Mouse (Mus musculus) midbrain, embryonic 12.5 days (tissue): ENCODE measurements around the gene Orm1. TPM values are rescaled to one million over a fixed set of nuclear protein-coding genes. Genes with fewer than 3 reads are reported as not detected.

ENCODE experiments used
- ATAC-seq: fragments of 200-750 bp; cut with Nextera tagmentation; 2 replicates; pipeline ENCODE4 v1.8.0; 2017; ENCODE audit warnings: low read depth, moderate TSS enrichment, moderate library complexity; ENCODE audit not compliant: low FRiP score
- H3K27ac ChIP-seq: fragments of 300-500 bp; sonication (generic); replicated peaks from 2 replicates; pipeline ENCODE4 v1.5.1; 2016; ENCODE audit warnings: mild to moderate bottlenecking
- H3K27me3 ChIP-seq: fragments of 300-500 bp; sonication (generic); 2 replicates; pipeline ENCODE4 v1.6.1; 2016; ENCODE audit warnings: mild to moderate bottlenecking
- H3K36me3 ChIP-seq: fragments of 300-500 bp; sonication (generic); 2 replicates; pipeline ENCODE4 v1.6.1; 2016
- H3K4me1 ChIP-seq: fragments of 300-500 bp; sonication (generic); 2 replicates; pipeline ENCODE4 v1.6.1; 2016
- H3K4me2 ChIP-seq: fragments of 300-500 bp; sonication (generic); replicated peaks from 2 replicates; pipeline ENCODE4 v1.6.1; 2016; ENCODE audit warnings: mild to moderate bottlenecking, moderate library complexity
- H3K4me3 ChIP-seq: fragments of 300-500 bp; sonication (generic); 2 replicates; pipeline ENCODE4 v1.5.1; 2016; ENCODE audit warnings: mild to moderate bottlenecking
- H3K9ac ChIP-seq: fragments of 300-500 bp; sonication (generic); replicated peaks from 2 replicates; pipeline ENCODE4 v1.6.1; 2016; ENCODE audit warnings: mild to moderate bottlenecking, moderate library complexity
- H3K9me3 ChIP-seq: fragments of 300-500 bp; sonication (generic); 2 replicates; pipeline ENCODE4 v1.6.1; 2016; ENCODE audit warnings: mild to moderate bottlenecking
- WGBS: fragments of 180-500 bp; shearing (Covaris S2); methylation state at CpG from one replicate; pipeline ENCODE4 v1.1.7; 2016; 5-methylcytosine and 5-hydroxymethylcytosine counted together
- polyA plus RNA-seq: library from polyadenylated mRNA; unstranded; fragments of >200 nt; fragmentation: Nextera tagmentation; extraction: Ambion mirVana; gene quantifications from 2 replicates; pipeline ENCODE4 v1.2.1, GENCODE M21; 2016

The Orm1 gene
- polyA plus RNA-seq, 1 experiment from 2014 or later = not detected

DNA sequence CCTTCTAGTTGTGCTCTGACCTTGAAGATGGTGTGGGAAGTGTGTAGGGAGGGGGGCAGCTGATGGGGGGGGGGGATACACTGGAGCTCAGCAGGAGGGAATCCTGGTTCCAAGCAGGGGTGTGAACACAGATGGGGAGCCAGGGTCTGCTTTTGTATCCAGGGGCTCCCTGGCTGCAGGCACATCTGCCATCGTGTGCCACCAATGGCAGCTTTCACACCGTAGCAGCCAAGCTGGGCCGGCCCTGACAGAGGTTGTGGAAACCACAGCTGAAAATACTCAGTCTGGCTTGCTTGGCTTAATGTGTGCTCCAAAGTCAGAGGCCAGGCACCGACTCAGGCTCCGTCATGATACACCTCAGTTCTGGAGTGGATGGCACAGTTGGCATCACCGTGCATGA, 43.7 kb downstream of the Orm1 start:
- no peak for ATAC-seq
- peaks cover 44% of the 10 kb centered on the region for H3K4me1 ChIP-seq

DNA sequence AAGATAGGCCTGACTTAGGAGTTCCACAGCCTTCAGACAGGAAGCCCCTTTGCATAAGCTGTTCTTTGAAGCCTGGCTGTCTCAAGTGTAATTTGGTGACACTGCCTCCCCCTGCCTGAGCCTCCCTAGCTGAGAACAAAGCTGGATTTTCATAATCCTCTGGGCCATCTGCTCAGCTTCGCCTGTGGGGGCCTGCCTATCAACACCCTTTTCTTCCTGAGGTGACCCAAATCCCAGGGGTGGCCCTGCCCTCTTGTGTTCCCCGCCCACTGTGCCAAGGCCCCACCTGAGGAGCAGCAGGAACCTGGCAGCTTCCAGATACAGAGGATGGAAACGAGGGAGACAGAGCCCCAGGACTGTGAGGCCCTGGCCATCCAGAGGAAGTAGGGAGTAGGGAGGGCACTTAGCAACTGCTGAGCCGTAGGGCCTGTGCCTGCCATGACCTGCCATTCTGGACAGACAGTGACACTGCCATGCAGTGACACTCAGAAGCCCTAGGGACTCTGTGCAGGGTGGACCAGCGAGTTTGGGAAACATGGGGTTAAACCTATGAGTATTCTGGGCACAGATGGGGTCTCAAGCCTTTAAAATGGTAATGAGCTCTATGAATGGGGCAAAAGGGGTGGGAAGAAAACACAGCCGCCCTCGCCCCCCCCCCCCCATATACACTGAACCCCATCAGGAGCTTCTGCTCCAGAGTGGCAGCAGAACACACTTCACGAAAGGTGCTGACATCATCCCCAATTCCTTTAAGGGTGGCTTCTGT, 44.9 kb downstream of the Orm1 start:
- Histone ChIP-seq H3K9me3 (no peaks in the 10 kb centered on the region), H3K27me3 (no peaks in the 10 kb centered on the region), H3K36me3 (peaks cover 35% of the 10 kb centered on the region), H3K4me3 (no peak overlapping the region), H3K4me2 (peak overlapping the region; percentile 32), H3K27ac (peak overlapping the region; percentile 93), H3K4me1 (peaks cover 44% of the 10 kb centered on the region), H3K9ac (peak overlapping the region; percentile 16; the same call in 1 of the 2 replicates)
- WGBS = 14% methylated on average over 8 of the region's 8 CpGs
- peak; percentile 86 for ATAC-seq

More for the DNA sequence above, 43.7 kb downstream of the Orm1 start:
- H3K27me3 ChIP-seq = no peaks in the 10 kb centered on the region
- peaks cover 35% of the 10 kb centered on the region for H3K36me3 ChIP-seq
- peak overlapping the region; percentile 93 for H3K27ac ChIP-seq
- H3K4me3 ChIP-seq = no peak overlapping the region
- WGBS = 69% methylated on average over 6 of the region's 6 CpGs
- no peak overlapping the region for H3K9ac ChIP-seq
- H3K4me2 ChIP-seq = no peak overlapping the region
- H3K9me3 ChIP-seq = no peaks in the 10 kb centered on the region

DNA sequence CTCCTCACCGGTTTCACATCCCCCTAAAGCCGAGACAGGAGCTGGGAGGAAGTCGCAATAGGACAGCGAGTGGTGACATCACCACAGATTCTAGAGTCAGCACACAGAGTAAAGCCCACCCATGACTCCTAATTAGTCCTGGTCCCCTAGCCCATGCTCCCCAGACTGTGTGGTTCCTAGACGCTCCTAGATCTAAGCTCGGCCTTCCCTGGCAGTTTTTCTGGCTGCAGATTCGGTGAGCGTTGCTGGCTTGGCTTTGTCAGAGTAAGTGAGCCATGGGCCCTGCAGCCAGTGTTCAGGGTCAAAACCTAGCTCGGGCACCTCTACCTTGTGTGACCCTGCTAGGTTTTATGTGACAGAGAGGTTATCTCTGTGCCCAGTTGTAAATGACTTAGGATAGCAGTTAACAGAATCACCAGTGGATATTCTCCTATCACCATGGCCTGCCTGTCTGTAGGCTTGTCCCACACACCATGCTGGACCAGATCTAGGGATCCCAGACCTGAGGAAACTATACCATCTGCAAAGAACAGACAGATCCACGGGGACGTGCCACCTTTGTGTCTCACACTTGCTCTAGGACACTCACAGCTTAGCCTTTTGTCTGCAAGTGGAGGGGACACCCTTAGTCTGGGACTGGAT, 45.6 kb downstream of the Orm1 start:
- peak; percentile 74 for ATAC-seq
- Histone ChIP-seq H3K9ac (no peak overlapping the region), H3K27ac (peak overlapping the region; percentile 93), H3K4me3 (no peak overlapping the region), H3K27me3 (no peaks in the 10 kb centered on the region), H3K36me3 (peaks cover 42% of the 10 kb centered on the region), H3K4me2 (peak overlapping the region; percentile 32), H3K4me1 (peaks cover 44% of the 10 kb centered on the region), H3K9me3 (no peaks in the 10 kb centered on the region)
- 30% methylated on average over 11 of the region's 11 CpGs for WGBS

DNA sequence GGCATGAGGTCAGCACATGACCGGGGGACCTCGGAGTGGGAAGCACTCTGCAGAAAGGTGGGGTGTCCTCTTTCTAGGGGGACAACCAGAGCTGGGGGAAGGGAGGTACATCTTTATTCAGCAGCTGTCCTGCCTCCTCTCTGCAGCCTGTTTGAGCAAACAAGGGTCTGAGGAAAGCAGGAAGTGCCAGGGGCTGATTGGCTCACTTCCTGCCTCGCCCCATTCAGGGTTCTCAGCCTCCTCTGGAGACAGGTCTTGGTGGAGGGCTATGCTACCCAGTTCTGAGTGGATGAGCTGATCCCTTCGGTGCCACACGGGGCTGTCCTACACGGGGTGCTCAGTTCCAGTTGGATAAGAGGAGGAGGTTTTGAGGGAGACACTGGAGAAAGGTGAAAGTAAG, 47.0 kb downstream of the Orm1 start:
- H3K36me3 ChIP-seq = peaks cover 39% of the 10 kb centered on the region
- no peak for ATAC-seq
- no peaks in the 10 kb centered on the region for H3K9me3 ChIP-seq
- H3K27ac ChIP-seq = 0 out of 2 replicates have a peak overlapping the region, but pooled peaks have one; percentile 93
- no peak overlapping the region for H3K4me2 ChIP-seq
- H3K4me1 ChIP-seq = peaks cover 42% of the 10 kb centered on the region
- no peak overlapping the region for H3K4me3 ChIP-seq
- no peaks in the 10 kb centered on the region for H3K27me3 ChIP-seq
- WGBS = 89% methylated on average over 6 of the region's 6 CpGs
- H3K9ac ChIP-seq = no peak overlapping the region

Other genes starting within 250 kb of the Orm1 start
- 0.42 TPM in 1 of 2 replicates, not detected in the other for gene Ambp, start 189.8 kb upstream of the Orm1 start, polyA plus RNA-seq
- gene Kif12, start 172.4 kb upstream of the Orm1 start, polyA plus RNA-seq = not detected in 2 replicates
- gene Col27a1, start 130.6 kb upstream of the Orm1 start, polyA plus RNA-seq = 2.9 and 4.0 TPM in 2 replicates
- not detected in 2 replicates for gene Orm3, start 11.6 kb downstream of the Orm1 start, polyA plus RNA-seq
- not detected in 2 replicates for gene Orm2, start 17.9 kb downstream of the Orm1 start, polyA plus RNA-seq
- gene Akna, start 58.8 kb downstream of the Orm1 start, polyA plus RNA-seq = 16.3 and 16.8 TPM in 2 replicates
- gene Whrn, start 151.4 kb downstream of the Orm1 start, polyA plus RNA-seq = 15.4 and 16.9 TPM in 2 replicates
- gene Atp6v1g1, start 200.2 kb downstream of the Orm1 start, polyA plus RNA-seq = 358 and 367 TPM in 2 replicates
- gene Tmem268, start 214.2 kb downstream of the Orm1 start, polyA plus RNA-seq = 4.8 and 5.2 TPM in 2 replicates